Mouse (Mus musculus) embryo, embryonic 10.5 days (tissue): Measurements from ENCODE around the gene Gnl1.
"Not testable (repeated sequence)": the region's sequence is repeated elsewhere in the genome, so short reads cannot be mapped to it uniquely, and the experiment has no call there.

Source experiments
- DNase-seq: peaks from one replicate; pipeline ENCODE4 v3.0.0-alpha.2; 2015; ENCODE audit warnings: low spot score

The Gnl1 gene

GRCm38 (mm10) chr17:35994175-35994878, 14.7 kb downstream of the Gnl1 start:
- peak; percentile 91 for DNase-seq

- peak; percentile 43 for DNase-seq
Observed at GRCm38 (mm10) chr17:35994879-35995240, 15.2 kb downstream of the Gnl1 start.

DNA sequence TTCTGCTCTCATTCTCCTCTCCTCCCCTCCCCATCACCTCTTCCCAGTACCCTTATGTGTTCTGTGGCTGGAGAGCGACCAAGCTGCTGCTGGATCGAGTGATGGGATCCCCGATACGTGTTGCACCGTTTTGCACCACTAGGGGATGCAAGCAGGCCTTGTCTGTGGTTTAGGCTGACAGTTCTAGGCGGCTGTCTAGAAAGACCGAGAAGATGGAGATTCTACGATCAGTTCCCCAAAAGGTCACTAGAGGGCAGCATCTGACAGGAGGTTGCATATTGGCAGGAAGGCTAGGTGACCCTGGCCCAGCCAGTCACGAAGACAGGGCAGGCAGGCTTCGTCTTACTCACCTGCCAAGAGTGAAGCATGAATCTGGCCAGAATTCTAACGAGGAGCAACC, 17.3 kb downstream of the Gnl1 start:
- peak; percentile 99 for DNase-seq

DNA sequence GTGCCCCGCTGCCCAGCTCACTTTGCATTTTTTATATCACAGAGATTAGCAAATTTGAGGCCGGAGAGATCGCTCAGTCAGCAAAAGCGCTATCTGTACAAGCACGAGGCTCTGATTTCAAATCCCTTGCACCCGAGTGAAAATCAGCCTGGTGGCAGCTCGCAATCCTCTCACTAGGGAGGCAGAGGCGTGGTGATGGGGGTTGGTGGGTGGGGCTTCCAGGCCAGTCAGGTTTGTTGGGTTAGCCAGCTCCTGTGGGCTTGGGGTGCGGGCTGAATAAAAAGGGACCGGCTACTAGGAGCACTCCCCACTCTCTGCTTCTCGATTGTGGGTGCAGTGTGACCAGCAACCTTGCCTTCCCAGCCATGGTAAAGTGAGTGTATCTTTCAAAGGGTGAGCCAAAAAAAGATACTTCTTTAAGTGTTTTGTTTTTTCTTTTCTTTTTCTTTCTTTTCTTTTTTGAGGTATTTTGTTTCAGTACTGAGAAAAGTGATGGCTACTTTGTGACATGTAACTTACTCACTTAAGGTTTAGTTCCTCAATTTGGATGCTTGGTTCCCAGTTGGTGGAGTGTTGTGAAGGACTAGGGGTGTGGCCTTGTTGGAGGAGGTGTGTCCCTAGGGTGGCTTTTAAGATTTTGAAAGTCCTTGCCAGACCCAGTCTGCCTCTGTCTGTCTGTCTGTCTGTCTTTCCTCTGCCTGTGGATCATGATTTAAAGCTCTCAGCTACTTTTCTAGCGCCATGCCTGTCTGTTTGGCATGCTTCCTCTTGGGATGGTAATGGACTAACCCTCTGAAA, 18.3 kb downstream of the Gnl1 start:
- no peak for DNase-seq

DNA sequence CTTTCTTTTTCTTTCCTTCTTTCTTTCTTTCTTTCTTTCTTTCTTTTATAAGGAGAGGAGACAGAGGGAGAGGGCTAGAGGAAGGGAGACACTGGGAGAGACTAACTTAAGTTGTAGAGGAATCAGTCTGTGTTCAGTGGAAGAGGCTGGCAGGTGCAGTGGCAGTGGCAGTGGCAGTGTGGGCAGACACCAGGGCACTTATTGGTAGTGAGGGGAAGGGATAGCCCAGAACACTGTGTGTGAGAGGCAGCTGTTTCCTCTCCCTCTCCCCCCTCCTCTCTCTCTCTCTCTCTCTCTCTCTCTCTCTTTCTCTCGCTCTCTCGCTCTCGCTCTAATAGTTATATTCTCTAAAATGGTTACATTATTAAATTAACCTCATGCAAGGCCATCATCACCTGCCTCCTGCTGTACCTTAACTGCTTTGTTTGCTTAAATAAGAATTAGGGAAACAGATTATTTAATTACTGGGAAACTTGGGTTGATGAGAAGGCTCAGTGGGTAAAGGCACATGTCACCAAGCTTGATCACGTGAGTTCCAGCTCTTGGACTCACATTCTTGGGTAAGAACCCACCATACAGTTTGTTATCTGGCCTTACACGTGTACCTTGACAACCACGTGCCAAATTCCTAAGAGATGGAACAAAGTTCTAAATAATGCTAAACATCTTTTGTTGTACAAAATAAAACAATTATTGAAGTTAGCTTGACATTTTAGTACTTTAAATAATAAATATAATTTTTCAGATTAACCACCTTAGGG, 19.1 kb downstream of the Gnl1 start:
- no peak for DNase-seq

DNA sequence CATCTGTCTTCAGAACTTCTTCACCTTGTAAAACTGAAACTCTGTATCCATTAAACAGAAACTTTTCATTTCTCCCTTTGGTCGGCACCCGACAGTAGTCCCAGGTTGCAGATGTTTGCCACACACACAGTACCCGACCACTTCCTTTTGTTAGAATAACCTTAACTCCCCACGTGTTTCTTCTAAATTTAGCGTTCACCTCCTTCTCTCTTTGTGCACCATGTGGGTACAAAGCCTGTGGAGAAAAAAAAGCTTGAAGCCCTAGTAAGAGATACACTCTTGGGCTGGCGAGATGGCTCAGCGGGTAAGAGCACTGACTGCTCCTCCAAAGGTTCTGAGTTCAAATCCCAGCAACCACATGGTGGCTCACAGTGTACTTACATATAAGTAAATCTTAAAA, 19.7 kb downstream of the Gnl1 start:
- DNase-seq, result no peak

DNA sequence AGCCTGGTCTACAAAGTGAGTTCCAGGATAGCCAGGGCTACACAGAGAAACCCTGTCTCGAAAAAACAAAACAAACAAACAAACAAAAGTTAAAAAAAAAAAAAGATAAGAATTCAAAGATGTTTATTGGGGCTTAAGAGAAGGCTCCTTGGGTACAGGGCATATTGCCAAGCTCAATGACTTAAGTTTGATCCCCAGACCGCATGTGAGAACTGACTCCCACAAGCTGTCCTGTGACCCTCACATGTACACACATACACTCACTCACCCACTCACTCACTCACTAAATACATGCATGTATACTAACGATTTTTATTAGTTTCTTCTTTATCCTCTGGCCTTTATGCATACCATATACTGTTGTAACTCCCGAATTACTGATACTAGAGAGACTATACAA, 20.7 kb downstream of the Gnl1 start:
- DNase-seq, result no peak

GRCm38 (mm10) chr17:36001121-36001897, 21.7 kb downstream of the Gnl1 start:
- no peak for DNase-seq

DNA sequence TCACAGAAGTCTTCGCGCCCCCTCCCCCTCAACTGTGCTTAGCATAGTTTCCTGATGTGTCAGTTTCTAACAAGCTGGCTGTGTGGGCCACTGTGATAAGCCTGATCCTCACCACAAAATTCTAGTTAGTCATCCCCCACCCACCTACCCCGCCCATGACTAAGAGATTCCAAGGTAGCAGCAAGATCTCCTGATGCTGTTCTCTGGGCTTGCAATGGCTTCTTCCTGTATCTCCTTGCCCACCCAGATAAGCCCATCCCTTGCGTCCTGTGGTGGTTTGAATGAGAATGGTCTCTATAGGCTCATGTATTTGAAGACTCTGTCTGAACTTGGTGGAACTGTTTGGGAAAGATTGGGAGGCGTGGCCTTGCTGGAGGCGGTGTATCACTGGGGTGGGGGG, 22.3 kb downstream of the Gnl1 start:
- DNase-seq, result no peak

- DNase-seq, result no peak
Observed at GRCm38 (mm10) chr17:36003331-36003730, 23.7 kb downstream of the Gnl1 start.

- not testable (repeated sequence) for DNase-seq
Observed at GRCm38 (mm10) chr17:36004409-36004808, 24.8 kb downstream of the Gnl1 start.

GRCm38 (mm10) chr17:36014977-36015376, 35.3 kb downstream of the Gnl1 start:
- no peak for DNase-seq

- DNase-seq, result no peak
Observed at GRCm38 (mm10) chr17:36017046-36017445, 37.4 kb downstream of the Gnl1 start.

DNA sequence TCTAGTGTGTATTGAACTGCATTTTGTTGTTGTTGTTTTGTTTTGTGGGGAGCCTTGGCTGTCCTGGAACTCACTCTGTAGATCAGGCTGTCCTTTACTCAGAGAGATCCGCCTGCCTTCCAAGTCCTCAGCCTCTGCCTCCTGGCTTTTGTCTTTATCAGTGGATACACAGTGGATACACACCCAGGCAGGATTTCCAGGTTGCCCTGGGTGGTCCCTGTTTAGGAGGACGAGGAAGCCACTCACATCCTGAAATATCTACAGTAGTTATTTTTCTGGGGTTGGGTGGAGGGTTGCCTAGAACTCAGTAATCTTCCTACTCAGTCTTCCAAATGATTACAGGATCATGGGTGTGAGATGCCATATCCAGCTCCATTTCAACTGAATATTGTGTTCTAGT, 39.3 kb downstream of the Gnl1 start:
- no peak for DNase-seq

GRCm38 (mm10) chr17:36019519-36019918, 39.9 kb downstream of the Gnl1 start:
- DNase-seq, result no peak

DNA sequence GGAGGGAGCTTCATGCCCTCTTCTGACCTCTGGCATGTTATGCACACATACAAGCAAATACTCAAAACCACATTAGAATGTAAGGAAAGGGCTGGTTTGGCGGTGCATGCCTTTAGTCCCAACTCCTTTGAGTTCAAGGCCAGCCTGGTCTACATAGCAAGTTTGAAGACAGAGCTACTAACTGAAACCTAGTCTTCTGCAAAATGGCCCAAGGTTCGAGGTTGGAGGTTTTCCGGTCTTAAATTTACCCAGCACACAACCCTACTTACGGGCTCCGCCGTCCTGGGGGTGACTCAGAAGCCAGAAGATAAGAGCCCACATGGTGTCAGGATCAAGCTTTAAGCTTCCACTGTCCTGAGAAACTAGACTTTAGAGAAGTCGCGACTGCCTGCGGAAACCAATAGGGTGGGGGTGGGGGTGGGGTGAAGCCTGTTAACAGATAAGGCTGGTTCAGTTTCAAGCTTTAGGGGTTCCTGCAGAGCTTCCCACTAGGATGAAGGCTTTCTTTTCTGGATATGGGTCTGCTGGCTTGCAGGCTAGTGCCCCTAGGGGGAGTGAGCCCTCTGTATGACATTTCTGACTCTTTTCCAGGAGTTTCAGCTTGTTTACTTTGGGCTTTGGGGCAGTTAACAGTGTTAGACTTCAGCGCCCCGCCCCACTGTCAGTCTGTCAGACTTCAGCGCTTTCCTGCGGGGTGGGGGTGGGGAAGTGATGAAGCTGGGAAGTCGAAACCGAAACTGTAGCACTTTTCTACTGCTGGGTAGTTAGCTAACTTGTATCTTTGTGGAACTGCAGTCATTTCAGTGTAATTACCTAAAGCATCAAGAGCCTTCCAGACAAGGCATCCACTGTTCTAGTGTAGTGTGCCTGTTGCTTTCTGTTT, 40.8 kb downstream of the Gnl1 start, which contains the start of gene H2-T24:
Gene H2-T24, minus strand, starts transcription at position 370 of the 883 bp plus-strand sequence.
- DNase-seq, result peak; percentile 59

- no peak for DNase-seq
Observed at GRCm38 (mm10) chr17:36021309-36021708, 41.7 kb downstream of the Gnl1 start.

GRCm38 (mm10) chr17:36022098-36022497, 42.4 kb downstream of the Gnl1 start:
- no peak for DNase-seq

- DNase-seq, result no peak
Observed at GRCm38 (mm10) chr17:36022922-36023321, 43.3 kb downstream of the Gnl1 start.

- no peak for DNase-seq
Observed at GRCm38 (mm10) chr17:36023710-36024654, 44.3 kb downstream of the Gnl1 start.
